Mouse (Mus musculus) E14TG2a.4 (cell line): ENCODE data around the gene Atp6v0b.

Source experiments
- H3K27me3 ChIP-seq: 2 replicates; pipeline ENCODE4 v1.6.1; 2014; ENCODE audit warnings: low read length, control low read depth; ENCODE audit not compliant: insufficient read depth
- H3K36me3 ChIP-seq: 2 replicates; pipeline ENCODE4 v1.6.1; 2014; ENCODE audit warnings: low read length, control low read depth; ENCODE audit not compliant: insufficient read depth
- H3K4me1 ChIP-seq: replicated peaks from 2 replicates; pipeline ENCODE4 v1.6.1; 2014; ENCODE audit warnings: low read depth, low read length, control low read depth
- H3K4me3 ChIP-seq: replicated peaks from 2 replicates; pipeline ENCODE4 v1.5.1; 2014; ENCODE audit warnings: mild to moderate bottlenecking, low read length
- H3K9me3 ChIP-seq: 2 replicates; pipeline ENCODE4 v1.6.1; 2014; ENCODE audit warnings: low read length, control low read depth
- CTCF ChIP-seq: conservative IDR thresholded peaks from 2 replicates; pipeline ENCODE4 v1.5.1; 2014; ENCODE audit warnings: low read length
- NANOG ChIP-seq: IDR thresholded peaks from 2 replicates; pipeline ENCODE4 v1.6.1; 2014; ENCODE audit warnings: borderline replicate concordance, low read length, mixed read lengths
- POU5F1 ChIP-seq: IDR thresholded peaks from 2 replicates; pipeline ENCODE4 v1.6.1; 2014; ENCODE audit warnings: low read length, borderline replicate concordance

The Atp6v0b gene

DNA sequence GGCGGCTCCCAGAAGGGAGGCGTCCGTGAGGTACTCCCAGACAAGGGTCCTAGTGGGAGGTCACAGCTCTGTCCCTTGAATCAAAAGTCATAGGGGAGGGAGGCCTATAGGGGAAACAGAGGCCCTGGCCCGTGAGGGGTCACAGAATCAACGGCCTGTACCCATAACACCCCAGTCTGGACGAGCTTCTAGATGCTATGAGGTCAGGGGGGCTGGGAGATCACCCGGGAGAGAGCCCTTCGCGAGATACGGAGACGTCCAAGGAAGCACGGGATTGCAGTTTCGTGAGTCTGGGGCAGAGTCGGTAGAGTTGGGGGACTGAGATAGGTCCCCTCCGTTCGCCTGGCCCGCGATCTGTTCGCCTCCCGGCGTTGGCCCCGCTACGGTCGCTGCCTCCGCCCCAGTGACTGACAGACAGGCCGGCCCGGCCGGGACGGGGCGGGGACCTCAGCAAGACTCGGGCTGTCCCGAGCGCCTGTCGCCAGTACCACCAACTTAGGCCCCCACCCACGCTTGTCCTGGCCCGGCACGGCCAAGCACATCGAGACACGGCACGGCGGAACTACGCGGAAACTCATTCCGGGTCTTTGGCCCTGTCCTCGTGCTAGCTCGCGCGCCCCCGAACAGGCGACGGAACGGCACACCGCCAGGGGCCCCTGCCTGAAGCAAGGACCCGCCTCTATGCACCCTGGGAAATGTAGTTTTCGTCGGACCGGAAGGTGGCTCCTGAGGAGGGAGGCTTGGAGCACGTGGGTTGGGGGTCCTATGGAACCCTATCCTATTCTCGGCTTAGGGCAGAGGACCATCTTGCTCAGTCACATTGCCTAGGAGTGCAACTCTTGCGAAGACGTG lies 27.7 kb upstream of the Atp6v0b start, which contains the start of gene Ipo13:
TSS of gene Ipo13 (minus strand) at position 409 of the 852 bp plus-strand sequence.
- H3K4me1 ChIP-seq = peaks cover 43% of the 10 kb centered on the region
- H3K4me3 ChIP-seq = peak within 1 kb of the TSS; percentile 95
- H3K27me3 ChIP-seq = 0 out of 2 replicates have a peak, but pooled peaks cover 4% of the 10 kb centered on the region
- H3K9me3 ChIP-seq = no peaks in the 10 kb centered on the region
- peaks cover 31% of the 10 kb centered on the region for H3K36me3 ChIP-seq
- TF ChIP-seq NANOG = no peak
- TF ChIP-seq POU5F1 = no peak
- no peak for TF ChIP-seq CTCF

DNA sequence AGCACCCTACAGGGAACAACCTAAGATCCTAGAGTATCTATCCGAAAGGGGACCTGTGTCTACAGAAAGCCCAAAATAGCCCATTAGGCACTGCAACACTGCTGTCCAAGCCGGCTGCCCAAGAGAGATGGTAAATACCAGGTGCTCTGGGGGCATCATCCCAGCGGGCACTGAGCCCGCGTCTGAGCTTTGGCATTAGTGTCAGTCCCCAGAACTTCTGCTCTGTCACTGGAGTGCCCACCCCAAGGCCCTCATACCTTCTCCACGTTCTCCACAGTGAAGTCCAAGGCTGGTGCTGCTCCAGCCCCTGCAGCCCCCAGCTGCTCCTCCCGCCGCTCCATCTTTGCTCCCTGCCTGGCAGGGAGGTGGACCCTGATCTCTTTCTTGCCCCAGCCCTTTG lies 26.9 kb upstream of the Atp6v0b start:
- peaks cover 43% of the 10 kb centered on the region for H3K4me1 ChIP-seq
- peak overlapping the region; percentile 95 for H3K4me3 ChIP-seq
- H3K27me3 ChIP-seq = 0 out of 2 replicates have a peak, but pooled peaks cover 4% of the 10 kb centered on the region
- H3K9me3 ChIP-seq = no peaks in the 10 kb centered on the region
- H3K36me3 ChIP-seq = peaks cover 39% of the 10 kb centered on the region
- TF ChIP-seq CTCF (no peak), POU5F1 (no peak), NANOG (no peak)

DNA sequence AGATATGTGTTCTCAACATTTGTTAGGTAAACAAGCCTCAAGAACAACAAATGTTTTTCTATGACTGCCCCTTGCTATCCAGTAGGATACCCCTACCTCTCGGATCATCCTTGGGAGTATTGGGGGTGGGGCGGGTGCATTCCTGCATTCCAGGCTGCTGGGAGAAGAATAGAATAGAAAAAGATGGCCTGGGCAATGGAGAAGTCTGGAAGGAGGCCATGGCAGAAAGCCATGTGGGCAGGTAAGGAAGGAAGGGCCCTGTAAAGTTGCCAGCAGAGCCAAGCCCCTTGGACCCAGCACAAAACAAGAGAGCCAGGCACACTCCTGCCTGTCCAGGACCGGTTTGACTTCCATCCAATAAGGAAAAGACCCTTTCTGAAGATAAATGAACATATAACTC lies 26.3 kb upstream of the Atp6v0b start:
- no peaks in the 10 kb centered on the region for H3K27me3 ChIP-seq
- H3K36me3 ChIP-seq = peaks cover 45% of the 10 kb centered on the region
- TF ChIP-seq POU5F1 (no peak), CTCF (no peak), NANOG (no peak)
- H3K4me1 ChIP-seq = peaks cover 43% of the 10 kb centered on the region
- no peaks in the 10 kb centered on the region for H3K9me3 ChIP-seq
- H3K4me3 ChIP-seq = peak overlapping the region; percentile 95

- Histone ChIP-seq H3K9me3 (no peaks in the 10 kb centered on the region), H3K4me3 (peak overlapping the region; percentile 95), H3K4me1 (peaks cover 43% of the 10 kb centered on the region), H3K27me3 (no peaks in the 10 kb centered on the region), H3K36me3 (peaks cover 51% of the 10 kb centered on the region)
- no peak for TF ChIP-seq CTCF
- TF ChIP-seq POU5F1 = no peak
- no peak for TF ChIP-seq NANOG
Measured at GRCm38 (mm10) chr4:117912685-117913273, 25.6 kb upstream of the Atp6v0b start.

- H3K4me1 ChIP-seq = peaks cover 43% of the 10 kb centered on the region
- no peaks in the 10 kb centered on the region for H3K27me3 ChIP-seq
- H3K36me3 ChIP-seq = peaks cover 56% of the 10 kb centered on the region
- TF ChIP-seq NANOG (no peak), POU5F1 (no peak), CTCF (no peak)
- H3K4me3 ChIP-seq = peak overlapping the region; percentile 95
- H3K9me3 ChIP-seq = no peaks in the 10 kb centered on the region
Measured at GRCm38 (mm10) chr4:117912131-117912561, 25.0 kb upstream of the Atp6v0b start.

- peaks cover 86% of the 10 kb centered on the region for H3K36me3 ChIP-seq
- TF ChIP-seq NANOG (no peak), POU5F1 (no peak), CTCF (no peak)
- peaks cover 27% of the 10 kb centered on the region for H3K4me1 ChIP-seq
- H3K27me3 ChIP-seq = no peaks in the 10 kb centered on the region
- no peaks in the 10 kb centered on the region for H3K9me3 ChIP-seq
- no peak overlapping the region for H3K4me3 ChIP-seq
Measured at GRCm38 (mm10) chr4:117908834-117909453, 21.8 kb upstream of the Atp6v0b start.

DNA sequence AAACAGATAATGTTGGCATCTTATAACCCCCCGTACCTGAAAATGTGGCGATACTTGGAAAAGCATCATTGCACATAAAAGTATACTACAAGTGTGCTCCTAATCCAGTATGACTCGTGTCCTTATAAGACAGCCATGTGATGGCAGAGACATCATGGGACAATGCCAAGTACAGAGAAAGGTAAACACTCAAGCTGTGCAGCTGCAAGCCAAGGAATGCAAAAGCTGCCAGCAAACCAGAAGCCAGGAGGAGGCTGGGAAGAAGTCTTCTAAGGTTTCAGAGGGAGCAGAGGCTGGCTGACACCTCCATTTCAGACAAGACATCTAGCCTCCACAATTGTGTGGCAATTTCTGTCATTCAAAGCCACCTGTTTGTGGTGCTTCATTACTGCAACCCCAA lies 19.1 kb upstream of the Atp6v0b start:
- no peaks in the 10 kb centered on the region for H3K27me3 ChIP-seq
- H3K9me3 ChIP-seq = no peaks in the 10 kb centered on the region
- peaks cover under 1% of the 10 kb centered on the region for H3K4me1 ChIP-seq
- peaks cover 96% of the 10 kb centered on the region for H3K36me3 ChIP-seq
- H3K4me3 ChIP-seq = no peak overlapping the region
- TF ChIP-seq NANOG (no peak), CTCF (no peak)

DNA sequence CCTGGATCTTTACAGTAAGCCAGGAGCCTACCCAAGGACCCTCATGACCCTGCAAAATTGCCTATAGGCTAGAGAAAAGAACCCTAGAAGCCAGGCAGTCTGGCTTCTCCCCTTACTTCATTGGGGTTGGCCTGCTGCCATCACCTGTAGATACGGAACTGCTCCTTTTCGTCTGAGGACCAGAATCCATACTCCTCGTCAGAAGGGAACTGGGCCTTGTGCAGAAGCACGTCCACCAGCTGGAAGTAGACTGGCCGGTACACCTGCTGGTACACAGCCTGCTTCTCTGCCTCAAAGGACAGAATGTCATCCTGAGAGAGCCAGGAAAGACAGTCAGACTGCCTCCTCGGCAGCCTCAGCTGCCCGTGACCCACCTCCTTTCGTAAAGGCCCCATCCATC lies 17.6 kb upstream of the Atp6v0b start:
- Histone ChIP-seq H3K4me1 (peaks cover 5% of the 10 kb centered on the region; the same call in 1 of the 2 replicates), H3K27me3 (no peaks in the 10 kb centered on the region), H3K36me3 (peaks cover 96% of the 10 kb centered on the region), H3K4me3 (no peak overlapping the region), H3K9me3 (no peaks in the 10 kb centered on the region)
- TF ChIP-seq CTCF (no peak), POU5F1 (no peak), NANOG (no peak)
